Mouse (Mus musculus): Measurements from ENCODE around the gene Sdhd. TPM values are rescaled to one million over a fixed set of nuclear protein-coding genes. Genes with fewer than 3 reads are reported as not detected.

Gene Sdhd
- total RNA-seq, 2 experiments from 2014 or later, result 109 to 112 TPM

GRCm38 (mm10) chr9:50604338-50604737 lies 726 bp upstream of the Sdhd start:
- Histone ChIP-seq H3K4me3 (peak overlapping the region; percentile 80), H3K27ac (peak overlapping the region; percentile 96)
- no peak for TF ChIP-seq CTCF (conservative IDR thresholded peaks at IDR 0.05)
- no peak for DNase-seq (ENCODE audit: low spot score in 2 of 2)

- peak; percentile 31 for TF ChIP-seq CTCF (conservative IDR thresholded peaks at IDR 0.05)
- Histone ChIP-seq H3K27ac (peak overlapping the region; percentile 96), H3K4me3 (peak overlapping the region; percentile 80)
- no peak for DNase-seq (ENCODE audit: low spot score in 2 of 2)
These were observed 349 bp upstream of the Sdhd start for GRCm38 (mm10) chr9:50603998-50604324.

- Histone ChIP-seq H3K4me3 (peak overlapping the region; percentile 80), H3K27ac (peak overlapping the region; percentile 23; the same call in 1 of the 2 replicates)
- TF ChIP-seq CTCF (conservative IDR thresholded peaks at IDR 0.05), result no peak
- DNase-seq (ENCODE audit: low spot score in 2 of 2), result no peak
These were observed 1.4 kb downstream of the Sdhd start for GRCm38 (mm10) chr9:50602055-50602845.

- no peak overlapping the region for H3K4me3 ChIP-seq
- TF ChIP-seq CTCF (conservative IDR thresholded peaks at IDR 0.05), result no peak
- no peak for DNase-seq (ENCODE audit: low spot score in 2 of 2)
- H3K27ac ChIP-seq, result no peak overlapping the region
These were observed 2.1 kb downstream of the Sdhd start for GRCm38 (mm10) chr9:50601536-50601935.

- no peak for TF ChIP-seq CTCF (conservative IDR thresholded peaks at IDR 0.05)
- no peak for DNase-seq (ENCODE audit: low spot score in 2 of 2)
- Histone ChIP-seq H3K27ac (no peak overlapping the region), H3K4me3 (no peak overlapping the region)
These were observed 6.6 kb downstream of the Sdhd start for GRCm38 (mm10) chr9:50596973-50597372.

- no peak for DNase-seq (ENCODE audit: low spot score in 2 of 2)
- no peak for TF ChIP-seq CTCF (conservative IDR thresholded peaks at IDR 0.05)
- Histone ChIP-seq H3K4me3 (no peak overlapping the region), H3K27ac (no peak overlapping the region)
These were observed 8.7 kb downstream of the Sdhd start for GRCm38 (mm10) chr9:50594794-50595417.

- TF ChIP-seq CTCF (conservative IDR thresholded peaks at IDR 0.05), result peak; percentile 60
- Histone ChIP-seq H3K4me3 (no peak overlapping the region), H3K27ac (no peak overlapping the region)
- peak in 1 of 2 experiments; percentile 22 for DNase-seq (ENCODE audit: low spot score in 2 of 2)
These were observed 10.1 kb downstream of the Sdhd start for GRCm38 (mm10) chr9:50593544-50593943.

- no peak for TF ChIP-seq CTCF (conservative IDR thresholded peaks at IDR 0.05)
- no peak for DNase-seq (ENCODE audit: low spot score in 2 of 2)
- Histone ChIP-seq H3K27ac (no peak overlapping the region), H3K4me3 (no peak overlapping the region)
These were observed 10.7 kb downstream of the Sdhd start for GRCm38 (mm10) chr9:50592955-50593354.

GRCm38 (mm10) chr9:50590856-50591518 lies 12.6 kb downstream of the Sdhd start:
- H3K27ac ChIP-seq, result no peak overlapping the region
- TF ChIP-seq CTCF (conservative IDR thresholded peaks at IDR 0.05), result no peak

GRCm38 (mm10) chr9:50586955-50587354 lies 16.7 kb downstream of the Sdhd start:
- TF ChIP-seq CTCF (conservative IDR thresholded peaks at IDR 0.05), result no peak
- no peak overlapping the region for H3K4me3 ChIP-seq
- DNase-seq (ENCODE audit: low spot score in 2 of 2), result no peak
- no peak overlapping the region for H3K27ac ChIP-seq

More at GRCm38 (mm10) chr9:50590856-50591518, 12.6 kb downstream of the Sdhd start:
- no peak for DNase-seq (ENCODE audit: low spot score in 2 of 2)
- H3K4me3 ChIP-seq, result no peak overlapping the region

GRCm38 (mm10) chr9:50585145-50585818 lies 18.3 kb downstream of the Sdhd start:
- H3K4me3 ChIP-seq, result no peak overlapping the region
- DNase-seq (ENCODE audit: low spot score in 2 of 2), result no peak
- no peak overlapping the region for H3K27ac ChIP-seq
- no peak for TF ChIP-seq CTCF (conservative IDR thresholded peaks at IDR 0.05)

GRCm38 (mm10) chr9:50580370-50580769 lies 23.2 kb downstream of the Sdhd start:
- no peak for TF ChIP-seq CTCF (conservative IDR thresholded peaks at IDR 0.05)
- Histone ChIP-seq H3K4me3 (no peak overlapping the region), H3K27ac (no peak overlapping the region)
- DNase-seq (ENCODE audit: low spot score in 2 of 2), result no peak
